Mouse (Mus musculus): ENCODE results near the gene Tigit.

The Tigit gene

GRCm38 (mm10) chr16:43617346-43617745 lies 46.6 kb downstream of the Tigit start:
- DNase-seq = no peak

- no peak for DNase-seq
Observed at GRCm38 (mm10) chr16:43616348-43616747, 47.6 kb downstream of the Tigit start.

GRCm38 (mm10) chr16:43610375-43610774 lies 53.6 kb downstream of the Tigit start:
- DNase-seq = no peak

GRCm38 (mm10) chr16:43608066-43608465 lies 55.9 kb downstream of the Tigit start:
- no peak for DNase-seq

GRCm38 (mm10) chr16:43607086-43607485 lies 56.9 kb downstream of the Tigit start:
- DNase-seq = no peak

GRCm38 (mm10) chr16:43604399-43605013 lies 59.4 kb downstream of the Tigit start:
- no peak for DNase-seq

GRCm38 (mm10) chr16:43603591-43604141 lies 60.3 kb downstream of the Tigit start:
- DNase-seq = no peak

- DNase-seq = no peak
Observed at GRCm38 (mm10) chr16:43602573-43602972, 61.4 kb downstream of the Tigit start.

GRCm38 (mm10) chr16:43599707-43600106 lies 64.2 kb downstream of the Tigit start:
- no peak for DNase-seq

Measured in kidney, adult 9 months (tissue).